Mouse (Mus musculus) forebrain, embryonic 11.5 days (tissue): ENCODE results near the gene Parp6. TPM values are rescaled to one million over a fixed set of nuclear protein-coding genes. Genes with fewer than 3 reads are reported as not detected.

Experiments
- ATAC-seq: fragments of 200-750 bp; cut with Nextera tagmentation; replicated peaks from 2 replicates; pipeline ENCODE4 v1.8.0; 2017; ENCODE audit warnings: moderate TSS enrichment; ENCODE audit not compliant: low FRiP score
- DNase-seq: peaks from one replicate; pipeline ENCODE4 v3.0.0-alpha.2; 2017; ENCODE audit warnings: low spot score
- H3K27ac ChIP-seq: fragments of 300-500 bp; sonication (generic); 2 replicates; pipeline ENCODE4 v1.5.1; 2014; ENCODE audit warnings: low read depth, low read length
- H3K27me3 ChIP-seq: fragments of 300-500 bp; sonication (generic); 2 replicates; pipeline ENCODE4 v1.6.1; 2014; ENCODE audit warnings: mild to moderate bottlenecking, low read length, mixed read lengths; ENCODE audit not compliant: control insufficient read depth, insufficient read depth
- H3K36me3 ChIP-seq: fragments of 300-500 bp; sonication (generic); 2 replicates; pipeline ENCODE4 v1.6.1; 2014; ENCODE audit warnings: mild to moderate bottlenecking, low read length, moderate library complexity, mixed read lengths; ENCODE audit not compliant: control insufficient read depth, insufficient read depth
- H3K4me1 ChIP-seq: fragments of 300-500 bp; sonication (generic); replicated peaks from 2 replicates; pipeline ENCODE4 v1.6.1; 2014; ENCODE audit warnings: low read length, mixed read lengths; ENCODE audit not compliant: control insufficient read depth, insufficient read depth
- H3K4me2 ChIP-seq: fragments of 300-500 bp; sonication (generic); 2 replicates; pipeline ENCODE4 v1.6.1; 2014; ENCODE audit warnings: low read depth, mild to moderate bottlenecking, low read length, moderate library complexity, mixed read lengths; ENCODE audit not compliant: severe bottlenecking
- H3K4me3 ChIP-seq: fragments of 300-500 bp; sonication (generic); 2 replicates; pipeline ENCODE4 v1.5.1; 2014; ENCODE audit warnings: low read depth, low read length
- H3K9ac ChIP-seq: fragments of 300-500 bp; sonication (generic); 2 replicates; pipeline ENCODE4 v1.6.1; 2014; ENCODE audit warnings: low read length
- H3K9me3 ChIP-seq: fragments of 300-500 bp; sonication (generic); 2 replicates; pipeline ENCODE4 v1.6.1; 2016; ENCODE audit warnings: low read length, mixed read lengths; ENCODE audit not compliant: control insufficient read depth
- WGBS: fragments of 180-500 bp; shearing (Covaris S2); extraction: QIAGEN DNeasy Blood & Tissue Kit; methylation state at CpG from one replicate; pipeline ENCODE4 v1.1.7; 2014; 5-methylcytosine and 5-hydroxymethylcytosine counted together
- polyA plus RNA-seq: library from polyadenylated mRNA; unstranded; fragments of >200 nt; fragmentation: Nextera tagmentation; extraction: Ambion mirVana; gene quantifications from 2 replicates; pipeline ENCODE4 v1.2.1, GENCODE M21; 2014

Parp6 gene
- polyA plus RNA-seq, 1 experiment from 2014 or later = 77.3 TPM

DNA sequence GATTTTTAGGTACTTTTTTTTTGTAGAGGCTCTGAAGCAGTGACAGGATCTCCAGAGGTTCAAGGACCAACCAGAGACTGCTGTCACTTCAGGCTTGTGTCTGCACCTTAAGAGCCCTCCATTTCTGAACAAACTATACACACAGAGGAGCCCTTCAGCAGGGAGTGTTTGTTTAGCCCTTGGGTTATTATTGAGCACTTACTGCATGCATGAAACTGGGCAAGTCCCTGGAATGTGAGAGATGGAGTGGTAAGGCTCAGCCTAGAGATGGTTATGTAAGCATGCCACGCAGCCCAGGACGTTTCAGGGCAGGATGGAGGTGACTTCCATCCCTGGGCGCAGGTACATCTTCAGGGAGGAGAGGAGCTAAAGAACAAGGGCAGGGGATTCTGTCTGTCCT lies 79.3 kb downstream of the Parp6 start:
- WGBS = 79% methylated on average over 3 of the region's 3 CpGs
- no peaks in the 10 kb centered on the region for H3K36me3 ChIP-seq
- no peak overlapping the region for H3K4me2 ChIP-seq
- no peaks in the 10 kb centered on the region for H3K9me3 ChIP-seq
- H3K9ac ChIP-seq = no peak overlapping the region
- H3K4me3 ChIP-seq = no peak overlapping the region
- no peaks in the 10 kb centered on the region for H3K27me3 ChIP-seq
- no peak for DNase-seq
- ATAC-seq = no peak
- H3K27ac ChIP-seq = no peak overlapping the region
- H3K4me1 ChIP-seq = no peaks in the 10 kb centered on the region; the same call in 1 of the 2 replicates

Other genes with a start within 250 kb of the Parp6 start
- 22.8 and 27.1 TPM in 2 replicates for gene Arih1, start 130.7 kb upstream of the Parp6 start, polyA plus RNA-seq
- 44.2 and 44.5 TPM in 2 replicates for gene Hexa, start 77.7 kb upstream of the Parp6 start, polyA plus RNA-seq
- gene Tmem202, start 77.4 kb upstream of the Parp6 start, polyA plus RNA-seq = not detected in 2 replicates
- gene Celf6, start 39.4 kb upstream of the Parp6 start, polyA plus RNA-seq = 8.3 and 9.6 TPM in 2 replicates
- gene Pkm, start 39.1 kb downstream of the Parp6 start, polyA plus RNA-seq = 2,195 and 2,371 TPM in 2 replicates
- gene Gramd2, start 62.9 kb downstream of the Parp6 start, polyA plus RNA-seq = 0.40 and 0.48 TPM in 2 replicates
- 16.0 and 19.8 TPM in 2 replicates for gene Senp8, start 133.4 kb downstream of the Parp6 start, polyA plus RNA-seq
- gene Myo9a, start 133.6 kb downstream of the Parp6 start, polyA plus RNA-seq = 18.4 and 19.2 TPM in 2 replicates